Mouse (Mus musculus): ENCODE measurements at regions not wholly inside any gene's neighbourhood (a gene's known extent, or its start where the extent isn't known, plus 50 kb on each side); places are given as distances from the start of the nearest gene placed in this dataset.

DNA sequence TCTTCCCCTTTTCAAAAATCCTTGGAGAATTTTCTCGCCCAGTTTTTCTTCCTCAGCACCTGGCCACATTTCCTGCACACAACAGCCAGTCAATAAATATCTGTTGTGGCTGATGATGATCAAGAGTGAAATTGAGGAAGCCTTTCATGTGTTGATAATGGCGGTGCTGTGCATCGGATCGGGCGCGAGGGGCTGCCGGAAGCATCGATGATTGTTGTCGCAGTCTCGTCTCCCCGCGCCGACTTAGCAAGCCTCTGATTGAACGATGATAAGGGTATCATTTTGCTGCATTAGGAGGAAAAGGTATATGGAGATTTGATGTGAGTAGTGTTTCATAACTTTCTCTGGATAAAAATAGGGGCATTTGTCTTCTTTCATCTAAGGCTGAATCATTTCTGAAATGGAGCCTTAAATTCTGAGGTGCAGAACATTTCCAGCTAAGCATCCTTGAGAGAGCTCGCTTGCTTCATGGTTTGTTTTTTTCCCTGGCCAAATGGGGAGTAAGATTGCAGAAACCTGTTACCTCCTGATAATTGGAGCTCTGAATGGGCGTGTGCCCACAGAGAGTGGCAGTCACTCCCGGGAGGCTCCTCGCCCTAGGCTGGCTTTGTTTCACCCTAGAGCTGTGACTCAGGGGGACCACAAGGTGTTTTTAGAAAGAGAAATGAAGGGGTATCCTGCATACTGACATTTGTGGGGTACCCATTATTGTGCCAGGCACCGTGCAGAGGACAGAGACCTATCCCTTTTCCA is 94.8 kb upstream of the Podxl start:
- no peak for DNase-seq (ENCODE audit: low spot score in 2 of 2)

DNA sequence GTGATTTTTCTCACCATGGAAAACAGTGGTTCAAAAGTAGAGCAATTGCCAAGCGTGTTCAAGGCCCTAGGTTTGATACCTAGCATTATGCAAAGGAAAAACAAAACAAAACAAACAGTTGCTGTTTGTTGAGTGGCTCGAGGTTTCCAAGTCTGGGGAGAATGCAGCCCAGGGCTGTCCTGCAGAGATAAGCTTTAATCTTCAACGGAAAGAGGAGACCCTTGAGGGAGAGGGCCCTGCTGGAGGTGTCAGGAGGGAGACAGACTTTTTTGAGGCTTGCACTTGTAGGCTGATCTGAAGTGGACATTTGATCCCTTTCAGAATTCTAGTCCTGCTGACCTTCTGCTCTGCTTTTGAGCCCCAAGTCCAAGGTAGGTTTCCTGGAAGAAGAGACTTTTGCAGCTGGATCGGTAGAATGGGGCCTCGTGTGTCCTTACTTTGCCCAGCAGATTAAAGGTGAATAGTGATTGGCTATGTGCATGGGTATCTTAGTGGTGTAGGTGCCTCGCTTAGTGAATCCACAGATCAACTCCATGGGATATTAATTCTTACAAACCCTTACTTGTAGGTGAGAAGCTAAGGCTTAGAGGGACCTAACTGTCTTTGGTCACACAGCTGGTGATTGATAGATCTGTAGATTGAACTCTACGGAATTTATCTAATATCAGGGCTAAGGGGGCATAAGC is 87.2 kb upstream of the Podxl start:
- no peak for DNase-seq (ENCODE audit: low spot score in 2 of 2)

DNA sequence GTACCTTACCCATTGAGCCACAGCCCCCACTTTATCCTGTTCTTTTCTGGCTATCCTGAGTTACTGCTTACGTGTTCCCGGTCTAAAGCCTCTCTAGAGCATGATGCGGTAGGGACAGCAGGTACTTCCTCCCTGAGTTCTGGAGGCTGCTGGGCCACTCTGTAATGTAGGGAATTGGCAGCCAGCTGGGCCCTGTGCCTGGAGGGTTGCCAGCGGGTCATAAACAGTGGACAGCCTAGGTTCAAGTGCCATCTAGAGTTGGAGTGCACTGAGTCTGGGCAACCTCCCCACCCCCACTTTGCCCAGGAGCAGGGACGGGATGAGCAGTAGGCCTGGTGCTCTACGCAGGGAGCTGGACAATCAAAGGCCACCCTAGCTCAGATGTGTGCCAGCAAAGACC is 81.5 kb upstream of the Podxl start:
- DNase-seq (ENCODE audit: low spot score in 2 of 2): no peak

DNA sequence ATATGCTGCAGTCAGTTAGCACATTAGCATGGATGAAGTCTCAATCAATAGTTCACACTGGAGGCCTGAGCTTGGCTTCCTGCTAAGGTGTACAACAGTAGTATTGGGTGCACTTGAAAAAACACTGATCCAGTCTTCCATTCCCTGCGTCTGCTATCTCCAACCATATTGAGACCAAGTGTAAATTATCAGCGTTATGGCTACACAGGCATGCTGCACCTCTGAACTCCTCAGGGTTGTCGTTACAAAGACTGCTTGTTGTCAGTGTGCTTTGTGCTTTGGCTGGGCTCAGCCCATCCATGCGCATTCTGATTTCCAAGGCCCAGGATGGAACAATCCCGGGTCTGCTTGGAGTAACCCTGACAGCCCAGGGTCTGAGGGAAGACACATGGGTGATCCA is 80.7 kb upstream of the Podxl start:
- DNase-seq (ENCODE audit: low spot score in 2 of 2): no peak

DNA sequence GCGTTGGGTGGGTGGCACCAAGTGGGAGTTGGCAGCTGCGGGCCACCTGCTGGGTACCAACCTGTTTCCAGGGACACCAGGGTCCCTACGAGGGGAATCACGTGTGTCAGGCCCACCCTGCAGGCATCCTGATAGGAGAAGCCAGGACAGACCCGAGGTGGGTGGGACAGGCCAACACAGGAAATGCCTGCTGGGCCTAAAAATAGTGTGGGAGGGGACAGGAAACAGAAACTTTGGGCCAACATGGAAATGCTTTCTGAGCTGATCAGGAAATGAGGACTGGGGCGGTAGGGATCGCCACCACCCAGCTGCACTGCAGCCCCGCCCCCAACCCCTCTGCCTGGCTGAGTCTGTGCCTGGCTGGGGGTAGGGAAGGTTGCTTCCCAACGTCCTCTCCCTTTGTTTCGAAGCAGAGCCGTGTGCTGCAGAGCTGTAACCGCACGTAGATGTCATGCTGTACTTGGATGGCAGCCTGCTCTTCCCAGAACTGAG is 78.7 kb upstream of the Podxl start:
- peak; percentile 19 to 24 for DNase-seq (ENCODE audit: low spot score in 2 of 2)

DNA sequence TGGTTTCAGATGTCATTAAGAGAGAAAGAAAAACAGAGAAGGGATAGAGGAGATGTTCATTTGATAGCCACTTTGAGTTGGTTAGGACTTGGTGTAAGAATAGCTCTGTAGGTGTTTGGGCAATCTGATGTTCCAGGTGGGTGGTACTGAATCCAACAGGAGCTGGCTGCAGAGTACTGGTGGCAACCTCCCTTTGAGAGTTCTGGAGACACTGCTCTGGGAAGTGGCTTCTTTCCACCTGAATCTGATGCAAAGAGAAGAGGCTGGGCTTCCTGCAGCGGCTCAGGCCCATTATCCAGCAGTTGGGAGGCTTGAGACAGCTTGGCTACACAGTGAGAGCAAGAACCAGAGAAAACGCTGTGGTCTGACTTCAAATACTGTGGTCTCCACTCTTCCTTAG is 77.0 kb upstream of the Podxl start:
- DNase-seq (ENCODE audit: low spot score in 2 of 2): no peak

DNA sequence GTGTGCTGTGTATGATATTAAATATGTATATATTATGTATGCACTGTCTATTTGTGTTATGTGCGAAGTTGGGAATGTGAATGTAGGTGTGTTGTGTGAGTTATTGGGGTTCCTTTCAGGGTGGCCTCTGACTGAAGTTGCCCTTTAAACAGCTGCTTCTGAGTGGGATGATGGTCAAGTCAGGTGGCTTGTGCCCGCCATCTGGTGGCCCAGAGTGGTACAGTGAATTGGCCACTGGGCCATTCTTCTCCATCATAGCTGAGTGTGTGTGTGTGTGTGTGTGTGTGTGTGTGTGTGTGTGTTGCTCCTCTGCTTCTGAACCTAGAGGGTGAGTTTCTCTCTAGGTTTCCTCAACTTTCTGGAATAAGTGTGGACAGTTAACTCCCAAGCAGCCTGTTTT is 75.7 kb upstream of the Podxl start:
- DNase-seq (ENCODE audit: low spot score in 2 of 2): peak; percentile 55 to 70

DNA sequence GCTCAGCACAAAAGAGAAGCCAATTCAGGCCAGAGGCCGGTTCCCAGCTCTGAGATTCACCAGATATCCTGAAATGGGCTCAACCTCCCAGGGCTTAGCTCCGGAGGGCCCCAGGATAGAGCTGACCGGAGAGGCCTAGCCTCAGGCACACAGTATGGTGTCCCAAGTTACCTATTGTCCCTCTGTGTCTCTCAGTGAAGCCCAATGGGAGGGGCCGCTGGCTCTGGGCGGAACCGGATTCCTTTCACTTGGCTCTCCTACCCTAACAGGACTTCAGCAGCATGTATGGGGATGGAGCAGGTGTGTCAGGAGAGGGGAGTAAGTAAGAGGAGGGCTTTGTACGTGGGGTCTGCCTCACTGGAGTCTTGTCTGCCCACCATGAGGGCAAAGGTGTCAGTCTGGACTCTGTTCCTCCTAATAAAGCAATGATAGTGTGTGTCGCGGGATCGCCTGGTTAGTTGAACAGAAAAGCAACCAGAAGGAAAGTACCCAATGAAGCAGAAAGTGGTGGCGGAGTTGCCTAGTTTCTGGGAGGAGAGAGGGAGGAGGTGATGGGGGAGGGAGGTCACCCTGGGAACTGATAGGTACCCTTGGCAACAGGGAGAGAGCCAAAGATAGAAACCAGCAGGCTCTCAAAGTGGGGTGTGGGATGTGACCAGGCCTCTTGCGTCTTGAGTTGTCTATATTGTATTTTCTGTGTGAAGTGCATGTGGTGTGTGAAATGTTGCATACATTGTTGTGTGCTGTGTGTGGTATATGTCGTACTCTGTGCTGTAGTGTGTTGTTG is 74.8 kb upstream of the Podxl start:
- DNase-seq (ENCODE audit: low spot score in 2 of 2): peak in 1 of 2 experiments; percentile 63

DNA sequence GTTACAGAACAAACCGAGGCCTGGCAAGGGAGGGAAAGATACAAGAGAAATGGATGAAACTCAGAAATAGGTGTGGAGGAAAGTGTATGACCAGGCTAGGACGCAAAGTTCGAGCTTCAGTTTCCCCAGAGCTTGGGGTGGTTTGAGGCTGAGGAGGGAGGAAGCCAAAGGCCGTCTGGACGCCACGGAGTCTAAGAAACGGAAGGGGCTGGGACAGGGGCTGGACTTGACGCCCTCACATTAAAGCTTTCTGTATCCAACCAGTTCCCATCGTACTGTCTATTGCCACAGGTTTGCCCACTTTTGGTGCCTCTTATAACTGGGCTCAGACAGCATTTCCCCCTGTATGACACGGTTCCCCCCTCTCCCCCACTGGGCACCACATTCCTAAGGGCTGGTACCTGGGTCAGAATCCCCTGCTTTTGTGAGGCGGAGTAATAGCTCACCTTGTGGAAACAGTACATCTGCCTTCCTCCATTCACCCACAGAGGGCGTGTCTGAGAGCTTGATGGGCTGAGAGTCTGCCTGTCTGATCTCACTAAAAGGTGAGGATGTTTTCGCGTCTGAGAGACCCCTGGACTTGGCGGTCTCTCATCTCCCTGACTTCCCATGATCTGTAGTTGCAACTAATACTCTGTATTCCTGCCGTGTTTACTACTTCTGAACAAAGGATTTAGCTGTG is 73.7 kb upstream of the Podxl start:
- no peak for DNase-seq (ENCODE audit: low spot score in 2 of 2)

DNA sequence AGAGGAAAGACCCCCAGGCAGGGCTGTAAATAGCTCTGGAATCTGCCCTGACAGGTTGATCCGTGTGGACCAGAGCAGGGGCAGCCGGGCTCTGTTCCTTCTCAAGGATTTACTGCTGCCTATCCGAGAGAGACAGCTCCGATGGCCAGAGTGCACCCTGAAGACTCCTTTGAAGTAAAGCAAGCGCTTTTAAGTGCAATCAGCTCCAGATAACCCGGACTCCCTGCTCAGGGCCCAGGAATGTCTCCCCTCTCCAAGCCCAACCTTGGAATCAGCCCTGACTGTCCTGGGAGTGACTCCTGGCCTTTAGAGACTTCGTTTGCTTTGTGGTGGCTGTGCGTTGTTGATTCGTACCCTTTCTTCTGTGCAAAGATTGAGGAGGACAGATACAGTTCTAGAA is 73.2 kb upstream of the Podxl start:
- no peak for DNase-seq (ENCODE audit: low spot score in 2 of 2)

DNA sequence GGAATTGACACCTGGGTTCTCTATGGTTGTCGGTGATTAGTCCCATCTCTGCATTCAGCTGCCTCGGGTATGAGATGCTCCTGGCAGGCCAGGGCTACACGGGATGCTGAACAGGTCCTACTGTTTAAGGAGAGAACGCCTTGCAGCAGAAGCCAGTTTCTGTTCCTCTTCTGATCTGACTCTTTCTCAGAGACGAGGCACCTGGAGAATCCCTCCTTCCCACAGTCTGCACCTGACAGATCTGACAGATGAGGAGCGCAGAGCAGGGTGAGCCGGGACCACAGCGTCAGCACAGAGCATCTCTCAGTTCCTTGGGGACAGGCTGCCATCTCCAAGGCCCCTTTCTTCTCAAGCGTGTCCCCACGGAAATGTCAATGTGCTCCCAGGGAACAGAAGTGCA is 68.7 kb upstream of the Podxl start:
- no peak for DNase-seq (ENCODE audit: low spot score in 2 of 2)

DNA sequence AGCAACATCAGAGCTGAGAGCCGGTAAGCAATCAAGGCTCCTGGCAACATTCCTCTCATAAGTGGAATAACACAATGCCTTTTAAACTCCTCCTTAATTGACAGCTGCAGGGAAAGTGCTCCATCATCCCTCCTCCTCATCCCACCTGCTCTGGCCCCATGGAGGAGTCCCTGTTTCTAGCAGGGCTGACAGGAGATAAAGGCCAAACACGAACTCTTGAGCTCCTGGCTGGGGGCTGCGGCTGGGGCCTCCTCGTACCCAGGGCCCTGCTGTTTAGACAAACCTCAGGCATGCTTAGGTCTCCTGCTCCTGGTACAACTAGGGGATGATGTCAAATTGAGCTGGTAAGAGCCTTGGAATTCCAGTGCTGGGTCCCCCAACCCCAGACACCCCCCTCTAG is 66.2 kb upstream of the Podxl start:
- no peak for DNase-seq (ENCODE audit: low spot score in 2 of 2)

DNA sequence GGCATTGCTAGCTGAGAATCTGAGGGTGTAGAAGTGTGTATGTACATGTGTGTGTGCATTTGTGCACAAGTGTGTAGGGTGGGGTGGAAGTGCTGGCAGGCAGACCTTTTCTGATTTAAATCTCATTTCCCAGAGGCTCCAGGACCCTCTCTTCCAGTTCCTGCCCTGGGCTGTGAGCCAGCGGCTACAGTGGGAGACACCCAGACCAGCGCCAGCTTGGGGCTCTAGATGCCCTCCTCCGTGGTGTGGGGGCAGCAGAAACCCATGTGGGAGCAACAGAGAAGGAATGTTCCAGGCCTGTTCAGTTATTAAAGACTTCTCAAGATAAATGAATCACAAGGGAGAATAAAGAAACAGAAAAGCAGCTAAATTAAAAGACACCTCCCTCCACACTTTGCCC is 64.1 kb upstream of the Podxl start:
- no peak for DNase-seq (ENCODE audit: low spot score in 2 of 2)

DNA sequence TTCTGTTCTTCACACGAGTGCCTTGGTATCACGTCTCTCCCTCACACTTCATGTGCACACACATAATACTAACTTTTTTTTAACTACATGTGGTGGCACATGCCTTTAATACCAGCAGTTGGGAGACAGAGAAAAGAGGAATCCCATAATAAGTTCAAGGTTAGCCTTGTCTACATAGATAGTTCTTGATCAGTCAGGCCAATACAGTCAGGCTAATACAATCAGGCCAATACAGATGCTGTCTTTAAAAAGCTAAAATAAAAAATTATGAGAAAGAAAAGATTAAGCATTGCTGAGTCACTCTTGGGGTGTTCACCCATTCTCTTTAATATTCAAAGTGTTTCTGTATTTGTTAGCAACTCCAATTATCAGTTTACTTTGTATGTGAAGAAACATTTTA is 61.3 kb upstream of the Podxl start:
- no peak for DNase-seq (ENCODE audit: low spot score in 2 of 2)

DNA sequence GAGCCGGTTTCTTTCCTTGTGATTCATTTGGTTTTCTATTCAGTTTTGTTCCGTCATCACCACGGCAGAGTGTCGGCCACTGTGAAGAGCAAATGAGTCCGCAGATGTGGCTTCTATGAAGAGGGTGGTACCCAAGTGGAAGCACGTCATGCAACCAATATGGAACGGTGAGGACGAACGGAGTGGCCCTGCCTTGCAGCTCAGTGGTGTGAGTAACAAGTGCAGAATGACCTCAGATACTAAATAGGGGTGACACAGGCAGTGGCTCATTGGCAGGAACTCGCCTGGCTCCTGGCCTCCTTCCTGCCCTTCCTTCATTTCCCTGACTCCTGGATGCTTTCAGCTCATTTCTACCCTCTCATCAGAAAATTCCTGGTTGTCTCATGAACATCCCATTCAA is 60.6 kb upstream of the Podxl start:
- DNase-seq (ENCODE audit: low spot score in 2 of 2): no peak

DNA sequence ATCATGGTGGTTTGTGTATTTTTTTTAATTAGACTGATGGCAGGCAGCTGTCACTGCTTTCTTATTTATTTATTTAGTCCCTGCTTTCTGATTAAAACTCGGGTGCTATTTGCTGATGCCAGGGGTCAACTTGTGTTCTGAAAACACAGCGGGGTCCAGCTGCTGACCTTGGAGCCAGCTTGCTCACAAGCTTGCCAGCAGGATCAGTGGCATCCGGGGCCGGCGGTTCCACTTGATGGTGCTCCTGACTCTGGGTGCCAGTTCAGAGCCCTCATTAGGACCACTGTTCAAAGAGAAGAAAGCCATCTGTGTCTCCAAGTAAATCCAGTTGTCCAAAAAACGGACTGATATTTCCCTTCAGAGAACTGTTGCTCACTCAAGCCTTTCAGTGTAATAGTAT is 57.2 kb upstream of the Podxl start:
- no peak for DNase-seq (ENCODE audit: low spot score in 2 of 2)

DNA sequence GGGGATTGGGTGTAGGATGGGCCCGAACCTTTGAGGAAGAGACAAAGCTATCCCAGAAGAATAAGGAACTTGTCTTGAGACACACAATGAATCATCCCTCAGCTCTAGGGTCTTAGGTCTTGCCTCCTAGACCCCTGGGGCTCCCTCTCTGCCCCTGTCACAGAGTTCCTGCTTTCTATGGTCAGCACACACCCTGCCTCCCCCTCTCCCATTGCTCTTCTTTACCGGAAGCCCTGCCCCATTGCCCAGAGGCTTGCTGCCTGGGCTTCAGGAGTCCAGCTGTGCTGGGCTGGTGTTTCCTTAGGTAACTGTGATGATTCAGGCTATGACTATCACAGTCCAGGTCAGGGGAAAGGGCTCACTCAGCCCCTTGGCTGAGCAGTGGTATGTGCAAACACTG is 55.1 kb upstream of the Podxl start:
- DNase-seq (ENCODE audit: low spot score in 2 of 2): no peak

DNA sequence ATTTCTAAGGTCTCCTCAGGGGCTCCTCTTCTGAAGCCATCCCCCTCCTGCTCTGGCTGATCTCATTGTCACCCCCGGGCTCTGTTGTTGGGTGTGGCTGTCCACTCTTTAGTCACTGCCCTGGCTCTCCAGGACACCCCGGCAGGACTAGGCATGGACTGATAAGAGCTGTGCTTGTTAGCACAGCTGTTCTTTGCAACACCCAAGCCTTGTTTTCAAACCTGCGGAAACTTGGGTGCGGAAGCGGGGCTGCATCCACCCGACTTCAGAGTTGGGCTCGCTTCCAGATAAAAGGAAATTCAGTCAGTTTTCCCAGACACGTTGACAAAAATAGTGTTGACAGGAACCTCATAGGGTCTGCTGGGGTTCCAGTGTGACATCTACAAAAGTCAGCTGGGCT is 53.6 kb upstream of the Podxl start:
- no peak for DNase-seq (ENCODE audit: low spot score in 2 of 2)

DNA sequence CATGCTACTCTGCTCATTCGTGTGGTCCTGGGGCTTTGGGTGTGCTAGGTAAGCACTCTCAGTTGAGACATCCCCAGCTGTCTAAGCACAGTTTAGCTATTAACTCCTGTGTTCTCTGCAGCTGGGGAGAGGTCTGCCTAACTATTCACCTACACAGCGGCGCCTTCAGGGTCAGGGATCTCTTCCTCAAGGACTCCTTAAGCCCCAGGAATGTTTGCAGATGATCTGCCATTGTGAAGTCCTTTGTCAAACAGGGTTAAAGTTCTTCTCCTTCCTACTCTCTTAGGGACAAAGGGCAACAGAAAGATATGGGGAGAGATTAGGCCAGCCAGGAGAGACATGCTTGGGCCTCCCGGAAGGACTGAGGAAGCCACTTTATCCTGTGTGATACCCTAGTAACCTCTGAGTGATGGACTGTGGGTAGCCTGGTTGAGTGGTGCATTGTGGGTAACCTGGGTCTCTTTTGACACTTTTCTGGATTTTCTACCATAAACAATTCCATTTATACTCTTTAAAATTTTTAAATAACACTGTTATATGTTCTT is 51.7 kb upstream of the Podxl start:
- no peak for DNase-seq (ENCODE audit: low spot score in 2 of 2)

DNA sequence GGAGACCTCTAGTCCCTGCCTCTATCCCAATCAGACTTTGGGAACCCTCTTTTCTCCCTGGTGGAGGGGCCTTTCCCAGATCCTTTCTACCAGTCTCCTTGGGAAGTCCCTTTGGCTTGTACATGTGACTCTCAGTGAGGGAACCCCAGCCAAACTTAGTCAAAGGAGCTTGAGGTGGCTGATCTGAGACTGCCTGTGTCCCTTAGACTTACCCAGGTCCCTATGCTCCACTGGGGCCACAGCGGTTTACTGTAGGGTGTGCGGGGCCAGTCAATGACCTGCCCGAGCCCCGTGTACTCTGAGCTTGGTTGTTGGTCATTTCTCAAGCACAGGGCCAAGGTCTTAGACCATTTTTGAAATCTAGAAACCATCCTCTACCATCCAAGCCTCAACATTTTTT is 50.8 kb upstream of the Podxl start:
- DNase-seq (ENCODE audit: low spot score in 2 of 2): no peak

DNA sequence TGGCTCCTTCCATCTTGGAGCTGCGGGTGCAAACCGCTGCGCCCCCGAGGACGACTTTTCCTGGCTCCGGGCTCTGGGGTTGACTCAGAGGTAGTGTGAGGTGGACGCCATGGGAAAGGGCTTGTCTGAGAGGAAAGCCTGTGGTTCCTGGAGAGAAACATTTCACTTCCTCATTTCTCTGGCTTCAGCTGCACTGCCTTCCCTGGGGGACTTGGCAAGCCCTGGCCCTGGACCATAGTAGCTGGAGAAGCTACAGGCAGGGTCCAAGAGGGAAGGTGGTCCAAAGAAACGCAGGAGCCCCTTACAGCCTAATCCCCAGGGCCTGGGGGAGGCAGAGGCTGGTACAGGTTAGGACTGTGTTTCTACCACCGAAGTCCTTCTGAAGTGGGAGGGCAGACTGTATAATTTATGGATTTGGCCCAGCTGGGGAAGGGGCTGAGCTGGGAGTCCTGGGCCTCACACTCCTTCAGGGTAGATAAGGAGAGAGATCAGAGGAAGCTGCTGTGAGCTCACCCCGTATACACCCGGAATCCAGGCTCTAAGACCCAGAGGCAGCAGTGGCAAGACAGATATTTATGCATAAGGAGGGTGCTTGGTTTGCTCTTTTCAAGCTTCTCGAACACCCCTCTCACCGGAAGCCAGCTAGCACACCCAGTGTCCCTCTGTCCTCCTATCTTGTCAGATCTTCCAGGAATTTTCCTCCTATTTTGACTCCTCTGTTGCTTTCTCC is 50.0 kb upstream of the Podxl start:
- no peak for DNase-seq (ENCODE audit: low spot score in 2 of 2)

All from frontal cortex, postnatal 10 days (tissue).